Mouse (Mus musculus): ENCODE data around the gene Serpina3j. TPM values are rescaled to one million over a fixed set of nuclear protein-coding genes. Genes with fewer than 3 reads are reported as not detected.

Gene Serpina3j
- total and polyA plus RNA-seq, 3 experiments, result 0.27 TPM; not detected in 2

- no peak for DNase-seq (ENCODE audit: low spot score)
- Histone ChIP-seq H3K4me3 (ENCODE audit: low read depth, low read length) (no peak overlapping the region), H3K27me3 (ENCODE audit: insufficient read depth, low read length) (no peaks in the 10 kb centered on the region), H3K4me1 (ENCODE audit: insufficient read depth, low read depth, low read length) (no peaks in the 10 kb centered on the region), H3K36me3 (replicated peaks) (no peaks in the 10 kb centered on the region), H3K9me3 (replicated peaks) (peaks cover 35% of the 10 kb centered on the region)
- TF ChIP-seq CTCF (IDR thresholded peaks at IDR 0.05; ENCODE audit: low read depth, low read length) (no peak), GATA2 (IDR thresholded peaks at IDR 0.05; ENCODE audit: borderline replicate concordance, low read depth, low read length) (no peak), TAL1 (conservative IDR thresholded peaks at IDR 0.05; ENCODE audit: low read depth, low read length) (no peak), GATA1 (IDR thresholded peaks at IDR 0.05; ENCODE audit: borderline replicate concordance, low read length) (no peak), POLR2AphosphoS5 (IDR thresholded peaks at IDR 0.05; ENCODE audit: insufficient replicate concordance, low read depth, low read length) (no peak)
- ATAC-seq (ENCODE audit: extremely low read depth, insufficient number of reproducible peaks, low FRiP score, poor library complexity, severe bottlenecking), result no peak
These were observed 55.6 kb downstream of the Serpina3j start for GRCm38 (mm10) chr12:104369986-104370385.

Other genes with a start within 250 kb of the Serpina3j start
- gene Serpina5, start 213.4 kb upstream of the Serpina3j start, total RNA-seq (2014; fragmentation: Nextera tagmentation), result not detected in 2 replicates
- gene Serpina5, start 213.4 kb upstream of the Serpina3j start, total RNA-seq (2017), result not detected in 2 replicates
- gene Serpina5, start 213.4 kb upstream of the Serpina3j start, polyA plus RNA-seq (2012), result not detected in 2 replicates
- not detected in 2 replicates for gene Serpina3a, start 201.8 kb upstream of the Serpina3j start, total RNA-seq (2014; fragmentation: Nextera tagmentation)
- 0.16 TPM in 1 of 2 replicates, not detected in the other for gene Serpina3a, start 201.8 kb upstream of the Serpina3j start, total RNA-seq (2017)
- gene Serpina3a, start 201.8 kb upstream of the Serpina3j start, polyA plus RNA-seq (2012), result not detected in 2 replicates
- gene Serpina3b, start 186.6 kb upstream of the Serpina3j start, total RNA-seq (2014; fragmentation: Nextera tagmentation), result not detected in 2 replicates
- gene Serpina3b, start 186.6 kb upstream of the Serpina3j start, total RNA-seq (2017), result 0.22 TPM in 1 of 2 replicates, not detected in the other
- not detected in 2 replicates for gene Serpina3b, start 186.6 kb upstream of the Serpina3j start, polyA plus RNA-seq (2012)
- not detected in 2 replicates for gene Serpina3c, start 160.7 kb upstream of the Serpina3j start, total RNA-seq (2014; fragmentation: Nextera tagmentation)
- 0.05 and 0.06 TPM in 2 replicates for gene Serpina3c, start 160.7 kb upstream of the Serpina3j start, total RNA-seq (2017)
- not detected in 2 replicates for gene Serpina3c, start 160.7 kb upstream of the Serpina3j start, polyA plus RNA-seq (2012)
- not detected in 2 replicates for gene Serpina3f, start 100.0 kb upstream of the Serpina3j start, total RNA-seq (2014; fragmentation: Nextera tagmentation)
- gene Serpina3f, start 100.0 kb upstream of the Serpina3j start, total RNA-seq (2017), result 0.06 and 0.22 TPM in 2 replicates
- not detected in 2 replicates for gene Serpina3f, start 100.0 kb upstream of the Serpina3j start, polyA plus RNA-seq (2012)
- gene Serpina3g, start 78.3 kb upstream of the Serpina3j start, total RNA-seq (2014; fragmentation: Nextera tagmentation), result not detected in 2 replicates
- gene Serpina3g, start 78.3 kb upstream of the Serpina3j start, total RNA-seq (2017), result 0.06 and 0.16 TPM in 2 replicates
- gene Serpina3g, start 78.3 kb upstream of the Serpina3j start, polyA plus RNA-seq (2012), result not detected in 2 replicates
- not detected in 2 replicates for gene Serpina3i, start 51.4 kb upstream of the Serpina3j start, total RNA-seq (2014; fragmentation: Nextera tagmentation)
- 0.11 TPM in 1 of 2 replicates, not detected in the other for gene Serpina3i, start 51.4 kb upstream of the Serpina3j start, total RNA-seq (2017)
- gene Serpina3i, start 51.4 kb upstream of the Serpina3j start, polyA plus RNA-seq (2012), result not detected in 2 replicates
- not detected in 2 replicates for gene Serpina3k, start 23.9 kb downstream of the Serpina3j start, total RNA-seq (2014; fragmentation: Nextera tagmentation)
- not detected in 2 replicates for gene Serpina3k, start 23.9 kb downstream of the Serpina3j start, total RNA-seq (2017)
- gene Serpina3k, start 23.9 kb downstream of the Serpina3j start, polyA plus RNA-seq (2012), result not detected in 2 replicates
- not detected in 2 replicates for gene Serpina3m, start 23.9 kb downstream of the Serpina3j start, total RNA-seq (2014; fragmentation: Nextera tagmentation)
- gene Serpina3m, start 23.9 kb downstream of the Serpina3j start, total RNA-seq (2017), result not detected in 2 replicates
- not detected in 2 replicates for gene Serpina3m, start 23.9 kb downstream of the Serpina3j start, polyA plus RNA-seq (2012)
- gene Serpina3n, start 92.2 kb downstream of the Serpina3j start, total RNA-seq (2014; fragmentation: Nextera tagmentation), result not detected in 2 replicates
- not detected in 2 replicates for gene Serpina3n, start 92.2 kb downstream of the Serpina3j start, total RNA-seq (2017)
- gene Serpina3n, start 92.2 kb downstream of the Serpina3j start, polyA plus RNA-seq (2012), result not detected in 2 replicates
- not detected in 2 replicates for gene Gsc, start 158.8 kb downstream of the Serpina3j start, total RNA-seq (2014; fragmentation: Nextera tagmentation)
- gene Gsc, start 158.8 kb downstream of the Serpina3j start, total RNA-seq (2017), result not detected in 2 replicates
- not detected in 2 replicates for gene Gsc, start 158.8 kb downstream of the Serpina3j start, polyA plus RNA-seq (2012)

Measured in G1E (cell line).